Mouse (Mus musculus): ENCODE data around the gene Atg4d. TPM values are rescaled to one million over a fixed set of nuclear protein-coding genes. Genes with fewer than 3 reads are reported as not detected.

The Atg4d gene
- total and polyA plus RNA-seq, 3 experiments, result 83.9 to 99.7 TPM; not detected in 1

DNA sequence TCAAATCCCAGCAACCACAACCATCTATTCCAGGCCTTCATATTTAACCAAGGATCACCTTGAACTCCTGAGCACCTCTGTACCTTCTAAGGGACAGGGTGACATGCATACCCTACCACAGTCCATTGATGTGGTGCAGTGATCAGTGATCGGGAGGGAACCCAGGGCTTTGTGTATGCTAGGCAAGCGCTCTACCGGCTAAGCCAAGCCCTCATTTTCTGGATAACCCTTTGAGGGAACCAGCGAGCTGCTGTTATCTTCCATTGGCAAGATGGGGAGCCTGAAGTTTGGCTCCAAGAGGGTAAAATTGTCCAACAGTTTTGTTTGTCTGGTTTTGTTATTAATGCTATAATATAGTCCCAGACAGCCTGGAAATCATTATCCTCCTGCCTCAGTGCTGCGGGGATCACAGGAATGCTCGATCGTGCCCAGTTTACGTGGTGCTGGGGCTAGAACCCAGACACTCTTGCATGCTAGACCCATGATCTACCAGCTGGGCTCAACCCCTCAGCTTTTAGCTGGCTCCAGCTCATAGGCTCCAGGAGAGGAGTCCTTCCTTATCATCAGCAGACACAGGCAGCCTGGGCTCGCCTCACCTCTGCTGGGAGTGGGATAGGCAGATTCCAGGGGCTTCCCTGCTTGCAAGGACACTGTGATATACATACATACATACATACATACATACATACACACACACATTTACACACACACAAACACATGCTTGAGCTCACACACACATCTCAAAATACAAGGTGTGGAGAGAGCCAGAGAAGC is 49.5 kb downstream of the Atg4d start (continued):
- TF ChIP-seq CHD1 (IDR thresholded peaks at IDR 0.05; ENCODE audit: low read depth, low read length) (no peak), HCFC1 (IDR thresholded peaks at IDR 0.05; ENCODE audit: low read depth, low read length) (no peak), GABPA (IDR thresholded peaks at IDR 0.05; ENCODE audit: low read depth, low read length) (no peak)

GRCm38 (mm10) chr9:21315421-21315820 is 50.3 kb downstream of the Atg4d start:
- H3K9me3 ChIP-seq (replicated peaks; ENCODE audit: insufficient read depth, low read length), result no peaks in the 10 kb centered on the region
- H3K27me3 ChIP-seq (ENCODE audit: control insufficient read depth in 1 of 2, insufficient read depth in 2 of 2, low read length in 2 of 2), result no peaks in the 10 kb centered on the region
- no peak overlapping the region for H3K4me3 ChIP-seq (ENCODE audit: control insufficient read depth in 1 of 2, insufficient read depth in 1 of 2, low read depth in 2 of 2, low read length in 2 of 2)
- H3K4me1 ChIP-seq (ENCODE audit: control insufficient read depth in 1 of 2, insufficient read depth in 2 of 2, low read length in 2 of 2), result peaks cover 14 to 27% of the 10 kb centered on the region in 2 experiments
- H3K9ac ChIP-seq (ENCODE audit: control insufficient read depth, low read depth, low read length, poor library complexity, severe bottlenecking), result no peak overlapping the region
- peaks cover 0 to 22% of the 10 kb centered on the region in 2 experiments; a peak in 2 of 4 replicates for H3K36me3 ChIP-seq (ENCODE audit: control insufficient read depth in 1 of 2, insufficient read depth in 2 of 2, low read length in 2 of 2)
- H3K27ac ChIP-seq (ENCODE audit: control insufficient read depth, low read depth, low read length), result no peak overlapping the region
- H3K79me2 ChIP-seq (ENCODE audit: control insufficient read depth, insufficient read depth, low read length, poor library complexity), result no peaks in the 10 kb centered on the region
- DNase-seq (ENCODE audit: low read depth, low spot score), result no peak
- TF ChIP-seq MEF2A (IDR thresholded peaks at IDR 0.05; ENCODE audit: extremely low read depth, insufficient replicate concordance, low read depth, low read length, poor library complexity, severe bottlenecking) (no peak), CHD2 (IDR thresholded peaks at IDR 0.05; ENCODE audit: low read length) (no peak), ETS1 (IDR thresholded peaks at IDR 0.05; ENCODE audit: low read depth, low read length) (no peak), UBTF (IDR thresholded peaks at IDR 0.05; ENCODE audit: borderline replicate concordance, insufficient read depth, low read depth, low read length) (no peak), SMC3 (IDR thresholded peaks at IDR 0.05; ENCODE audit: low read depth, low read length) (no peak), RCOR1 (IDR thresholded peaks at IDR 0.05; ENCODE audit: low read depth, low read length) (no peak), HCFC1 (IDR thresholded peaks at IDR 0.05; ENCODE audit: low read depth, low read length) (no peak), EP300 (IDR thresholded peaks at IDR 0.05; ENCODE audit: low read depth in 1 of 2, low read length in 2 of 2) (no peak), TAL1 (IDR thresholded peaks at IDR 0.05; ENCODE audit: low read length) (no peak), CHD1 (IDR thresholded peaks at IDR 0.05; ENCODE audit: low read depth, low read length) (no peak), GABPA (IDR thresholded peaks at IDR 0.05; ENCODE audit: low read depth, low read length) (no peak), CTCF (IDR thresholded peaks at IDR 0.05 in 2 of 3, conservative IDR thresholded peaks at IDR 0.05 in 1 of 3; ENCODE audit: control insufficient read depth in 1 of 3, insufficient read depth in 1 of 3, low read depth in 2 of 3, low read length in 3 of 3, poor library complexity in 1 of 3, severe bottlenecking in 1 of 3) (no peak), RAD21 (IDR thresholded peaks at IDR 0.05; ENCODE audit: low read depth, low read length) (no peak), MXI1 (IDR thresholded peaks at IDR 0.05; ENCODE audit: low read depth, low read length) (no peak), JUND (IDR thresholded peaks at IDR 0.05; ENCODE audit: low read depth, low read length) (no peak)

DNA sequence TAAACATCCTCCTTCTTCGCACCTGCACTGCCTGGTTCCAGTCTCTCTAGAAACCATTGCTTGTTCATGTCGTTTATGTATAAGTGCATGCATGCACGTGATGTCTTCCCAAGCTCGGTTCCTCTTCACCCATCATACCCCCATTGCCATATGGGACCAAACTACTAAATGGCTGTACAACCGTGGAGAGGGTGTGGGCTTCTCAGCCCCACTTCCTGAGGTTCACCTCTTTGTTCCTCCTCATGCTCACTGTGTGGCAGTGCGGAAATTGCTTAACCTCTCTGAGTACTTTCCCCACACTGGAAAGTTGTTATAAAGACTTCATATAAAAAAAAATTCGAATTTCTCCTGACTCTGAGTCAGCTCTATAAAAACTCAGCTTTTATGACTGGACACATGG is 51.6 kb downstream of the Atg4d start:
- Histone ChIP-seq H3K36me3 (ENCODE audit: control insufficient read depth in 1 of 2, insufficient read depth in 2 of 2, low read length in 2 of 2) (peaks cover 0 to 24% of the 10 kb centered on the region in 2 experiments; a peak in 2 of 4 replicates), H3K4me3 (ENCODE audit: control insufficient read depth in 1 of 2, insufficient read depth in 1 of 2, low read depth in 2 of 2, low read length in 2 of 2) (no peak overlapping the region), H3K27ac (ENCODE audit: control insufficient read depth, low read depth, low read length) (no peak overlapping the region), H3K9me3 (replicated peaks; ENCODE audit: insufficient read depth, low read length) (no peaks in the 10 kb centered on the region), H3K27me3 (ENCODE audit: control insufficient read depth in 1 of 2, insufficient read depth in 2 of 2, low read length in 2 of 2) (no peaks in the 10 kb centered on the region), H3K4me1 (ENCODE audit: control insufficient read depth in 1 of 2, insufficient read depth in 2 of 2, low read length in 2 of 2) (peaks cover 16 to 29% of the 10 kb centered on the region in 2 experiments), H3K9ac (ENCODE audit: control insufficient read depth, low read depth, low read length, poor library complexity, severe bottlenecking) (no peak overlapping the region), H3K79me2 (ENCODE audit: control insufficient read depth, insufficient read depth, low read length, poor library complexity) (peaks cover 7% of the 10 kb centered on the region)
- TF ChIP-seq USF1 (IDR thresholded peaks at IDR 0.05; ENCODE audit: low read depth, low read length), result no peak
- no peak for TF ChIP-seq GABPA (IDR thresholded peaks at IDR 0.05; ENCODE audit: low read depth, low read length)
- no peak for TF ChIP-seq RAD21 (IDR thresholded peaks at IDR 0.05; ENCODE audit: low read depth, low read length)
- TF ChIP-seq CTCF (IDR thresholded peaks at IDR 0.05 in 2 of 3, conservative IDR thresholded peaks at IDR 0.05 in 1 of 3; ENCODE audit: control insufficient read depth in 1 of 3, insufficient read depth in 1 of 3, low read depth in 2 of 3, low read length in 3 of 3, poor library complexity in 1 of 3, severe bottlenecking in 1 of 3), result no peak
- TF ChIP-seq SIN3A (IDR thresholded peaks at IDR 0.05; ENCODE audit: low read length), result no peak
- no peak for TF ChIP-seq ETS1 (IDR thresholded peaks at IDR 0.05; ENCODE audit: low read depth, low read length)
- no peak for TF ChIP-seq ZNF384 (IDR thresholded peaks at IDR 0.05; ENCODE audit: low read depth, low read length)
- no peak for TF ChIP-seq CHD1 (IDR thresholded peaks at IDR 0.05; ENCODE audit: low read depth, low read length)
- no peak for TF ChIP-seq E2F4 (IDR thresholded peaks at IDR 0.05; ENCODE audit: borderline replicate concordance, low read depth, low read length)
- no peak for DNase-seq (ENCODE audit: low read depth, low spot score)
